Mouse (Mus musculus) thymus, adult 18-20 months (tissue): ENCODE results near the gene Gm21292.
"Not testable (repeated sequence)": the region's sequence is repeated elsewhere in the genome, so short reads cannot be mapped to it uniquely, and the experiment has no call there.

ENCODE experiments used
- DNase-seq, 2 experiments: peaks; one replicate each; pipeline ENCODE4 v3.0.0; 2022; ENCODE audit warnings: mixed read lengths in 2 of 2

The Gm21292 gene

DNA sequence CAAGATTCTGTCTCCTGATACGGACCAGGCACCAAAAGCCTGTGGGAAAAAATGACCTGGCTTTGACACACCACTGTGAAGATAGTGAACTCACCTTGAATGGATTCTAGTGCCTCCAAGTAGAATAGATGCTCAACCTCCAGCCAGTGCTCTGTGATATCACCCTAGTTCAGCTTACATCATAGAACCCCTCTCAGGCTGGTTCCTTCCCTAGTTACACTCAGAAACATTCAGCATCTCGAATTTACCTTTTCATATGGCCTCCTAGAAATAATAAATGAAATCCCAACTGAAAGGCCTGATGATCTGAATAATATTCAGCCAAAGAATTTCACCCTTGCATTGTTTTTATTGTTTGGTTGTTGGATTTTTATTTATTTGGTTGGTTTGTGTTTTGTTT, at the start of gene Gm21292:
Gene Gm21292 (minus strand): TSS at position 101 of the 400 bp plus-strand sequence.
- not testable (repeated sequence) for DNase-seq
